Mouse (Mus musculus) liver, embryonic 14.5 days (tissue): ENCODE measurements at regions not wholly inside any gene's neighbourhood (a gene's known extent, or its start where the extent isn't known, plus 50 kb on each side); places are given as distances from the start of the nearest gene placed in this dataset.

Experiments used
- CTCF ChIP-seq: IDR thresholded peaks from 2 replicates; pipeline ENCODE4 v1.5.1; 2016; ENCODE audit warnings: antibody characterized with exemption, low read depth, control low read depth
- EP300 ChIP-seq: IDR thresholded peaks from 2 replicates; pipeline ENCODE4 v1.6.1; 2016; ENCODE audit warnings: antibody characterized with exemption, low read depth

GRCm38 (mm10) chr5:133645696-133646195 is 453.8 kb upstream of the Castor2 start:
- TF ChIP-seq CTCF (no peak), EP300 (no peak)
